Mouse (Mus musculus) liver, postnatal 0 days (tissue): ENCODE results near the gene 3110040N11Rik. TPM values are rescaled to one million over a fixed set of nuclear protein-coding genes. Genes with fewer than 3 reads are reported as not detected.
"Not testable (repeated sequence)": the region's sequence is repeated elsewhere in the genome, so short reads cannot be mapped to it uniquely, and the experiment has no call there.

Experiments
- ATAC-seq: fragments of 200-750 bp; cut with Nextera tagmentation; 2 replicates; pipeline ENCODE4 v1.8.0; 2017; ENCODE audit warnings: mild to moderate bottlenecking, moderate library complexity
- DNase-seq: peaks from one replicate; pipeline ENCODE4 v3.0.0-alpha.2; 2016
- H3K27ac ChIP-seq: fragments of 300-500 bp; sonication (generic); 2 replicates; pipeline ENCODE4 v1.5.1; 2014; ENCODE audit warnings: antibody characterized with exemption, moderate library complexity, mild to moderate bottlenecking, low read depth
- H3K27me3 ChIP-seq: fragments of 300-500 bp; sonication (generic); 2 replicates; pipeline ENCODE4 v1.6.1; 2014; ENCODE audit warnings: low read length, control low read depth, mixed read lengths; ENCODE audit not compliant: insufficient read depth
- H3K36me3 ChIP-seq: fragments of 300-500 bp; sonication (generic); replicated peaks from 2 replicates; pipeline ENCODE4 v1.6.1; 2014; ENCODE audit warnings: mild to moderate bottlenecking, control low read depth, low read length, moderate library complexity, mixed read lengths; ENCODE audit not compliant: insufficient read depth
- H3K4me1 ChIP-seq: fragments of 300-500 bp; sonication (generic); 2 replicates; pipeline ENCODE4 v1.6.1; 2014; ENCODE audit warnings: antibody characterized with exemption, mild to moderate bottlenecking, control low read depth; ENCODE audit not compliant: insufficient read depth
- H3K4me2 ChIP-seq: fragments of 300-500 bp; sonication (generic); 2 replicates; pipeline ENCODE4 v1.6.1; 2014; ENCODE audit warnings: low read depth, mild to moderate bottlenecking, low read length, moderate library complexity, mixed read lengths
- H3K4me3 ChIP-seq: fragments of 300-500 bp; sonication (generic); 2 replicates; pipeline ENCODE4 v1.5.1; 2014; ENCODE audit warnings: low read depth, low read length
- H3K9ac ChIP-seq: fragments of 300-500 bp; sonication (generic); replicated peaks from 2 replicates; pipeline ENCODE4 v1.6.1; 2014; ENCODE audit warnings: mild to moderate bottlenecking, moderate library complexity
- H3K9me3 ChIP-seq: fragments of 300-500 bp; sonication (generic); 2 replicates; pipeline ENCODE4 v1.6.1; 2016; ENCODE audit warnings: mild to moderate bottlenecking, control low read depth, low read length, mixed read lengths
- CTCF ChIP-seq: sonication (generic); IDR thresholded peaks from 2 replicates; pipeline ENCODE4 v1.5.1; 2016; ENCODE audit warnings: antibody characterized with exemption, low read depth
- EP300 ChIP-seq: IDR thresholded peaks from 2 replicates; pipeline ENCODE4 v1.6.1; 2016; ENCODE audit warnings: antibody characterized with exemption, low read depth, mild to moderate bottlenecking
- WGBS: fragments of 180-500 bp; shearing (Covaris S2); extraction: QIAGEN DNeasy Blood & Tissue Kit; methylation state at CpG from one replicate; pipeline ENCODE4 v1.1.7; 2014; ENCODE audit not compliant: insufficient replicate concordance; 5-methylcytosine and 5-hydroxymethylcytosine counted together
- polyA plus RNA-seq: library from polyadenylated mRNA; unstranded; fragments of >200 nt; fragmentation: Nextera tagmentation; extraction: Ambion mirVana; gene quantifications from 2 replicates; pipeline ENCODE4 v1.2.1, GENCODE M21; 2015

The 3110040N11Rik gene
- polyA plus RNA-seq: 21.8 and 24.3 TPM in 2 replicates

GRCm38 (mm10) chr7:81789095-81789757 lies at the start of gene 3110040N11Rik:
3110040N11Rik (minus strand) TSS chr7:81789478.
- peak within 1 kb of the TSS; percentile 98 for H3K27ac ChIP-seq
- peak within 1 kb of the TSS; percentile 72 for H3K4me3 ChIP-seq
- peak; percentile 87 for DNase-seq
- ATAC-seq: peak; percentile 95
- WGBS: 1% methylated on average over 38 of the region's 38 CpGs
- H3K4me1 ChIP-seq: peaks cover 10% of the 10 kb centered on the region
- peak within 1 kb of the TSS; percentile 81 for H3K9ac ChIP-seq
- peaks cover 5% of the 10 kb centered on the region for H3K36me3 ChIP-seq
- peak within 1 kb of the TSS; percentile 94 for H3K4me2 ChIP-seq
- H3K9me3 ChIP-seq: no peaks in the 10 kb centered on the region
- no peaks in the 10 kb centered on the region for H3K27me3 ChIP-seq
- TF ChIP-seq EP300 (no peak), CTCF (peak; percentile 80)

DNA sequence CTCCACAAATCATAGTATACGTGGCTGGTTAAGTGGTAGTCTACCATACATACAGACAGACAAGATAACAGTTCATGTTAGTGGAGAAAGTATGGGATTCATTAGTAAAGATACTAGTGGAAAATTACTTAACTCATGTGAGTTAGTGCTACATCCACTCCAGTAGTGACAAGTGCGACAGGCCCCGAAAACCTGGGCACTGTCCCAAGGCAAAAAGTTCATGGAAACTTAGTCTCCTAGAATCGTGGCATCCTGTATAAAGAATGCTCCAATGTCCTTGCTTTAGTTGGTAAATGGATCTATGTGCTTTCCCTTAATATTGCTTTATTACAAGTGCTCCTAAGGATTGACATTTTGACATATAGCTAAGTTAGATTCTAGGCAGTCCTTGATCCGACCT lies 48.5 kb upstream of the 3110040N11Rik start:
- not testable (repeated sequence) for H3K27me3 ChIP-seq, H3K4me2 ChIP-seq, H3K36me3 ChIP-seq, H3K4me1 ChIP-seq, ATAC-seq, H3K9me3 ChIP-seq, H3K9ac ChIP-seq, H3K27ac ChIP-seq, H3K4me3 ChIP-seq, DNase-seq
- 74% methylated on average over 5 of the region's 5 CpGs for WGBS

GRCm38 (mm10) chr7:81835430-81835829 lies 46.2 kb upstream of the 3110040N11Rik start:
- H3K4me1 ChIP-seq: no peaks in the 10 kb centered on the region
- no peaks in the 10 kb centered on the region for H3K9me3 ChIP-seq
- DNase-seq (no peak), ATAC-seq (no peak)
- WGBS: 74% methylated on average over 5 of the region's 5 CpGs
- H3K27ac ChIP-seq: no peak overlapping the region
- no peak overlapping the region for H3K4me2 ChIP-seq
- no peak overlapping the region for H3K9ac ChIP-seq
- H3K36me3 ChIP-seq: no peaks in the 10 kb centered on the region
- no peaks in the 10 kb centered on the region for H3K27me3 ChIP-seq
- TF ChIP-seq EP300 (no peak), CTCF (no peak)
- H3K4me3 ChIP-seq: no peak overlapping the region

DNA sequence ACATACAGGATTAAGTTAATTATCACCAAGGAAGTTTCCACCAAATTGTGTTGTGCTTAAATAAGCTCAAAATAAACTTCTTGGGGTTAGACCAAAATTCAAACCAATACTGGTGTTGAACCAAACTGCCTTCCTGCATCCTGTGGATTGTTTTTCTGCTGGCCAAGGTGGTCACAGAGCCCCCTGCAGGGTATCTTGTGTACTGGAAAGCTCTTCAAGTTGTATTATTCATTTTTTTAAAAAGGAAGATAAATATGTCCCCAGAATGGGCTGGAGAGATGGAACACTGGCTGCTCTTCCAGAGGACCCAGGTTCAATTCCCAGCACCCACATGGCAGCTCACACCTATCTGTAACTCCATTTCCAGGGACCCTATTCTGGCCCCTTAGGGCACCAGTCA lies 45.6 kb upstream of the 3110040N11Rik start:
- Histone ChIP-seq H3K9ac (no peak overlapping the region), H3K36me3 (no peaks in the 10 kb centered on the region), H3K4me2 (no peak overlapping the region), H3K4me1 (no peaks in the 10 kb centered on the region; the same call in 1 of the 2 replicates), H3K9me3 (no peaks in the 10 kb centered on the region), H3K27me3 (no peaks in the 10 kb centered on the region), H3K4me3 (no peak overlapping the region), H3K27ac (no peak overlapping the region)
- TF ChIP-seq EP300 (no peak), CTCF (peak; percentile 36)
- ATAC-seq (no peak), DNase-seq (no peak)

GRCm38 (mm10) chr7:81829379-81829894 lies 40.2 kb upstream of the 3110040N11Rik start, which contains the start of gene Btbd1:
Btbd1 (minus strand) TSS chr7:81829431.
- DNase-seq: peak; percentile 89
- no peak for TF ChIP-seq CTCF
- no peak for TF ChIP-seq EP300
- Histone ChIP-seq H3K36me3 (no peaks in the 10 kb centered on the region), H3K4me1 (peaks cover 29% of the 10 kb centered on the region), H3K27ac (peak within 1 kb of the TSS; percentile 95), H3K9ac (peak within 1 kb of the TSS; percentile 89), H3K9me3 (no peaks in the 10 kb centered on the region), H3K4me2 (peak within 1 kb of the TSS; percentile 92), H3K4me3 (peak within 1 kb of the TSS; percentile 92), H3K27me3 (no peaks in the 10 kb centered on the region)
- 1% methylated on average over 46 of the region's 58 CpGs for WGBS
- peak; percentile 95 for ATAC-seq

DNA sequence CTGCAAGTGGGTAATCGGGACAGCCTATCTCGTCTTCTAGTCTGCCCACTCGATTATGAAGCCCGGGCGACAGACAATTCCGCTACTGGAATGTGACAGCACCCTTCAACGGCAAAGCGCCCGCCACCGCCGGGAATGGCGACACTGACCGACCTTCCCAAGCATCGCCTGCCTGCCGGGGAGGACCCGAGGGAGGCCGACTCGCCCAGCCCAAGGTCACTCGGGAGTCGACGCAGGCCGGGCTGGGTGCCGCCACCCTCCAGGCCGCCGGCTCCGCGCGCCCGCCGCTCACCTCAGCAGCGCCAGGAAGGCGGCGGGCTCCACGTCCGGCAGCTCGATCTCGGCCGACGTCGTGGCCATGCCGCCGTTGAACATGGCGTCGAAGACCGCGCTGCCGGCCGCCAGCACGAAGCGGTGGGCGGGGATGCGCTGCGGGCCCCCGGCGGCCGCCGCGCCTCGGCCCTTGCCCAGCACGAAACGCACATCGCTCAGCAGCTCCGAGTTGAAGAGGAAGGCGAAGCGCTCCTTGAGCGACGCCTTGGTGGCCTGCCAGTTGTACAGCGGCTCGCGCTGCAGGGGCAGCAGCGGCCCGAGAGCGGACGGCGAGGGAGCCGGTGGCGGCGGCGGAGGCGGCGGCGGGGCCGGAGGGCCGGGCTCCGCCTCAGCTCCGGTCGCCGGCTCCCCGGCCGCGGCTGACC lies 39.6 kb upstream of the 3110040N11Rik start:
- Histone ChIP-seq H3K27ac (peak overlapping the region; percentile 95), H3K27me3 (no peaks in the 10 kb centered on the region), H3K9me3 (no peaks in the 10 kb centered on the region), H3K4me3 (peak overlapping the region; percentile 92), H3K4me2 (peak overlapping the region; percentile 92), H3K4me1 (peaks cover 29% of the 10 kb centered on the region), H3K36me3 (no peaks in the 10 kb centered on the region), H3K9ac (peak overlapping the region; percentile 89)
- WGBS: 0% methylated on average over 46 of the region's 91 CpGs
- ATAC-seq (peak; percentile 69), DNase-seq (peak; percentile 69)
- TF ChIP-seq CTCF (no peak), EP300 (no peak)
